Mouse (Mus musculus): ENCODE measurements at regions not wholly inside any gene's neighbourhood (a gene's known extent, or its start where the extent isn't known, plus 50 kb on each side); places are given as distances from the start of the nearest gene placed in this dataset.

DNA sequence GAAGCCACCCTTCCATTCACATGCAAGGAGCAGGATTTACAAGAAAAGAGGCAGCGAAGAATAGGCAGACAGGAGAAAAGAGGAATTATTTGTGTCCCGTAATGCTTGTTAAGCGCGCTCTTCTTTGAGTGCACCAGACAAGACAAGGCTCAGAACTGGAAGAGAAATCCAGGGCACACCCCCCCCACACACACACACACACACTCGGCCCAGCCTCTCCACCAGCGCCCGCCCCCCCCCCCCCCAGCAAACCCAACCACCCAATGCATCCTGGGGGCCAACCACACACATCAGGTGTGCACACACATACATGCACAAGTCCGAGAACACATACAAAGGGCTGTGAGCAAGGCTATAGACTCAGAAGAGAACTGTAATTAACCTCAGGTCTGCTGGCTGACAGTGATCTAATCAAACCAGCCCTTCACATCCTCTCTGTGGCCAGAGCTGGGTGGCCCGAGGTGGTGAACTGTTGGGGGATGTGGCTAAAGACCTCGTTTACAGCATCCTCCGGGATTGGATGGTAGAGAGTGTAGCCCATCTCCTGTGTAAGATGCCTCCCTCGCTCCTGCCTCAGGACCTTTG is 108.7 kb upstream of the Lhx5 start:
- Histone ChIP-seq H3K4me1 (replicated peaks; ENCODE audit: control insufficient read depth, insufficient read depth, low read length) (no peaks in the 10 kb centered on the region), H3K4me3 (ENCODE audit: low read depth, low read length) (no peak overlapping the region), H3K4me2 (replicated peaks; ENCODE audit: low read depth) (0 out of 2 replicates have a peak overlapping the region, but pooled peaks have one; percentile 6), H3K27ac (ENCODE audit: low read depth, low read length) (no peak overlapping the region), H3K36me3 (ENCODE audit: control insufficient read depth, insufficient read depth) (no peaks in the 10 kb centered on the region), H3K9ac (ENCODE audit: low read depth, low read length) (no peak overlapping the region), H3K27me3 (replicated peaks; ENCODE audit: control insufficient read depth, insufficient read depth, low read length) (peaks cover 24% of the 10 kb centered on the region; the same call in 1 of the 2 replicates), H3K9me3 (ENCODE audit: control insufficient read depth) (no peaks in the 10 kb centered on the region)
- no peak for TF ChIP-seq CTCF (IDR thresholded peaks at IDR 0.05; ENCODE audit: low read depth)
- WGBS: 28% methylated on average over 10 of the region's 12 CpGs
- no peak for ATAC-seq

- TF ChIP-seq CTCF (IDR thresholded peaks at IDR 0.05; ENCODE audit: low read depth): no peak
- Histone ChIP-seq H3K27me3 (replicated peaks; ENCODE audit: control insufficient read depth, insufficient read depth, low read length) (peaks cover 24% of the 10 kb centered on the region; the same call in 1 of the 2 replicates), H3K4me2 (replicated peaks; ENCODE audit: low read depth) (no peak overlapping the region), H3K27ac (ENCODE audit: low read depth, low read length) (no peak overlapping the region), H3K4me1 (replicated peaks; ENCODE audit: control insufficient read depth, insufficient read depth, low read length) (no peaks in the 10 kb centered on the region), H3K36me3 (ENCODE audit: control insufficient read depth, insufficient read depth) (no peaks in the 10 kb centered on the region), H3K9me3 (ENCODE audit: control insufficient read depth) (no peaks in the 10 kb centered on the region), H3K9ac (ENCODE audit: low read depth, low read length) (no peak overlapping the region), H3K4me3 (ENCODE audit: low read depth, low read length) (no peak overlapping the region)
- 75% methylated on average over 2 of the region's 2 CpGs for WGBS
- ATAC-seq: no peak
Measured at GRCm38 (mm10) chr5:120324111-120324510, 107.4 kb upstream of the Lhx5 start.

DNA sequence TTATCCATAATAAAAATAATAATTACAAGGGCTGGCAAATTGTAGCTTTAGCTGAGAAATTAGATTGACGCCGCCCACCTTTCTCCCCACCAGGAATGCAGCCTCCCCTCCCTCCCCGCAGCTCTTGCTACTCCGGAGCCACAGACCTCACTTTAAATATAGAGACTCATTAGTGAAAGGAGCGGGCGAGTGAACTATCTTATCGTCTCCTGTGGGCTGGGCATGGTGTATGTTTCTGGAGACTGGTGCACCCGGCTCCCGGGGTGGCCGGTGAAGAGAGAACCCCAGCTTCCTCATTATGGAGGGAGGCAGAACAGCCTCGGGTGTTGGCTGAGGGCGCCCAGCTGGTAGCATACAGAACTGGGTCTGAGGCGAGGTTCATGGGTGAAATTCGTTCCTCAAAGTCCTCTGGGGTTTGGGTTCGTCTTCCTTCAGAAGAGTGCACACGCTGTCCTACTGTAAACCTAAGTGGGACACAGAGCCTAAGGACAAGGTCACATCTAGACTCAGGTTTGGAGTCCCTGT is 106.1 kb upstream of the Lhx5 start:
- H3K9me3 ChIP-seq (ENCODE audit: control insufficient read depth): no peaks in the 10 kb centered on the region
- WGBS: 49% methylated on average over 16 of the region's 16 CpGs
- ATAC-seq: no peak
- no peak overlapping the region for H3K4me3 ChIP-seq (ENCODE audit: low read depth, low read length)
- no peak for TF ChIP-seq CTCF (IDR thresholded peaks at IDR 0.05; ENCODE audit: low read depth)
- no peak overlapping the region for H3K9ac ChIP-seq (ENCODE audit: low read depth, low read length)
- H3K27ac ChIP-seq (ENCODE audit: low read depth, low read length): no peak overlapping the region
- no peaks in the 10 kb centered on the region for H3K4me1 ChIP-seq (replicated peaks; ENCODE audit: control insufficient read depth, insufficient read depth, low read length)
- H3K4me2 ChIP-seq (replicated peaks; ENCODE audit: low read depth): no peak overlapping the region
- H3K27me3 ChIP-seq (replicated peaks; ENCODE audit: control insufficient read depth, insufficient read depth, low read length): peaks cover 24% of the 10 kb centered on the region; the same call in 1 of the 2 replicates
- H3K36me3 ChIP-seq (ENCODE audit: control insufficient read depth, insufficient read depth): no peaks in the 10 kb centered on the region

DNA sequence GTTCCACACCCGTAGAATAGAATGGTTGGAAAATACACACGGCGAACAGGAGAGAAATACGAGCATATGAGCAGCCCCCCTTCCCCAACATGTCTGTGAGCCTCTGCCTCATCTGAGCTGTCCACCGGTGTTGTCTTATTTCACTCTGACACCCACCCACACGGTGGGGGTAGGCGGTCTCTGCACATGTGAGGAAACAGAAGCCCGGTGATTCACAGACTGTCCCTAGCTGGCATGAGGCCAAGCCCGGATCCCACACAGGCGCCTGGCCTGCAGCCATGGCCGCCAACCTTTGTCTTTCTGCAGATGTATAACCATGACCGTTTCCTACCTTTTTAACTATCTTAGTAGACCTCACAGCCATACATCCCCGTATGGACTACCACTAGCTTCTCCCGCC is 99.5 kb upstream of the Lhx5 start:
- 60% methylated on average over 14 of the region's 14 CpGs for WGBS
- H3K27ac ChIP-seq (ENCODE audit: low read depth, low read length): no peak overlapping the region
- H3K36me3 ChIP-seq (ENCODE audit: control insufficient read depth, insufficient read depth): no peaks in the 10 kb centered on the region
- TF ChIP-seq CTCF (IDR thresholded peaks at IDR 0.05; ENCODE audit: low read depth): no peak
- H3K9ac ChIP-seq (ENCODE audit: low read depth, low read length): no peak overlapping the region
- H3K4me3 ChIP-seq (ENCODE audit: low read depth, low read length): no peak overlapping the region
- H3K9me3 ChIP-seq (ENCODE audit: control insufficient read depth): no peaks in the 10 kb centered on the region
- H3K27me3 ChIP-seq (replicated peaks; ENCODE audit: control insufficient read depth, insufficient read depth, low read length): 0 out of 2 replicates have a peak, but pooled peaks cover 4% of the 10 kb centered on the region
- H3K4me2 ChIP-seq (replicated peaks; ENCODE audit: low read depth): no peak overlapping the region
- H3K4me1 ChIP-seq (replicated peaks; ENCODE audit: control insufficient read depth, insufficient read depth, low read length): no peaks in the 10 kb centered on the region
- ATAC-seq: no peak

GRCm38 (mm10) chr5:120339162-120339561 is 92.3 kb upstream of the Lhx5 start:
- H3K4me1 ChIP-seq (replicated peaks; ENCODE audit: control insufficient read depth, insufficient read depth, low read length): no peaks in the 10 kb centered on the region
- H3K27me3 ChIP-seq (replicated peaks; ENCODE audit: control insufficient read depth, insufficient read depth, low read length): no peaks in the 10 kb centered on the region
- no peak overlapping the region for H3K9ac ChIP-seq (ENCODE audit: low read depth, low read length)
- no peak overlapping the region for H3K4me3 ChIP-seq (ENCODE audit: low read depth, low read length)
- WGBS: 88% methylated on average over 2 of the region's 2 CpGs
- H3K36me3 ChIP-seq (ENCODE audit: control insufficient read depth, insufficient read depth): no peaks in the 10 kb centered on the region
- H3K4me2 ChIP-seq (replicated peaks; ENCODE audit: low read depth): no peak overlapping the region
- no peak for TF ChIP-seq CTCF (IDR thresholded peaks at IDR 0.05; ENCODE audit: low read depth)
- ATAC-seq: no peak
- no peak overlapping the region for H3K27ac ChIP-seq (ENCODE audit: low read depth, low read length)
- H3K9me3 ChIP-seq (ENCODE audit: control insufficient read depth): no peaks in the 10 kb centered on the region

DNA sequence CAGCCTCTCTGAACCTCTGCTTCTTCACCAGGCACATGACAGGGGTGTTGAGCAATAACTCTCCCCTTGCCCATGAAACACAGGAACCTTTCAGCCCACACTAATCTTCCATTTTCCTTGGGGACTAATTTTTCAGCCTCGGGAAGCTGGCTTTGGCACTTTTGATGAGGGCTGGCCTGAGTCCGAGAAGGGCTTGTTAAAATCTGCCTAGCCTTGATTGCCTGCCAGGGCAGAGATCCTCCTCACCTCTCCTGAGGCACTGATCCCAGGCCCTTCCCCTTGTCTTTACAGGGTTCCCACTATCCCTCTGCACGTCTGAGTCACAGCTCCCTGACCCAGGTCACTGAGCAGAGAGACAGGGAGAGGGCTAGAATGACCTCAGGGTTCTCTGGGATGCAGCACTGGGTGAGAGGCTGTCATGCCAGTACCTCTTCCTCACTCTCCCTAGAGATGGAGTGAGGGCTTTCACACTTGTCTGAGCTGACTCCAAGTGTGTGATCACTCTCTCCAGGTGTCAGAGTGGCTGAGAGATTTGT is 90.7 kb upstream of the Lhx5 start:
- no peaks in the 10 kb centered on the region for H3K9me3 ChIP-seq (ENCODE audit: control insufficient read depth)
- H3K4me1 ChIP-seq (replicated peaks; ENCODE audit: control insufficient read depth, insufficient read depth, low read length): no peaks in the 10 kb centered on the region
- H3K36me3 ChIP-seq (ENCODE audit: control insufficient read depth, insufficient read depth): no peaks in the 10 kb centered on the region
- TF ChIP-seq CTCF (IDR thresholded peaks at IDR 0.05; ENCODE audit: low read depth): no peak
- no peak overlapping the region for H3K27ac ChIP-seq (ENCODE audit: low read depth, low read length)
- 40% methylated on average over 3 of the region's 3 CpGs for WGBS
- H3K27me3 ChIP-seq (replicated peaks; ENCODE audit: control insufficient read depth, insufficient read depth, low read length): no peaks in the 10 kb centered on the region
- no peak overlapping the region for H3K9ac ChIP-seq (ENCODE audit: low read depth, low read length)
- no peak overlapping the region for H3K4me3 ChIP-seq (ENCODE audit: low read depth, low read length)
- no peak overlapping the region for H3K4me2 ChIP-seq (replicated peaks; ENCODE audit: low read depth)
- no peak for ATAC-seq
